Mouse (Mus musculus) heart, postnatal 25 days (tissue): ENCODE measurements around the gene Atat1. TPM values are rescaled to one million over a fixed set of nuclear protein-coding genes. Genes with fewer than 3 reads are reported as not detected.

ENCODE experiments used
- DNase-seq: peaks from one replicate; pipeline ENCODE4 v3.0.0; 2022; ENCODE audit warnings: low spot score
- intact Hi-C: fragments of 180-260 bp; cut with DNase I; formaldehyde crosslinking; loops from one replicate; pipeline ENCODE4 v1.15.1; 2025
- total RNA-seq, 2 experiments: library from RNA; stranded (reverse); gene quantifications; 2 replicates each; pipeline ENCODE4 v1.2.3; 2021

The Atat1 gene
- total RNA-seq, 2 experiments from 2014 or later, result 7.7 TPM

DNA sequence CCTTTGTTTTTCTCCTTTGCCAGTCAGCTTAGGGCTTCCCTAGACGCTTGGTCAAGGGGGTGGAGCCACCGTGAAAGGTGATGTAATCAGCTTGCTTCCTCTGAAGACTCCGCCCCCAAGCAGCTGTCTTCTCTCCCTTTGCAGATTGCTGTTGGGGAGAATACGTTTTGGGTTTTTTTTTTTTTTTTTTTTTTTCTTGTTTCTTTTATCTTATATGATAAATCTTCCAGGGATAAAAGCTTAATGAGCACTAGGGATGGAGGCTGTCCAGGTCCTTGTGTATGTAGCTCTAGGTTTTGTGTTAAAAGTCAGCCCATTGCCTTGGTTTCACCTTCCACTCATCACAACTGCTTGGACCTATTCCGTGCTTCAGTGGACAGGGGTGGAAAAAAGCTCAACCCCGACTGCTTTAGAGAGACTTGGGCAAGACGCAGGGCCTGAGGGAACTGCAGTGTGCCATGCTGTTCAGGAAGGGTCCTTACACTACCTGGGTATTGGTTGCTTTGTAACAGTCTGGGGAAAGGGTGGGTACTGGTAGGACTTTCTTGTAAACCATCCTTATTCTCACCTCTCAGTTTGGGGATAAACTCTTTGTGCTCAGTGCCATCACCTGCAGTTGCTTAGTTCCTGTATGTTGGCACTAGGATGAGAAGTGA lies 9.3 kb upstream of the Atat1 start:
- intact Hi-C loops, result loop anchor here (5.0 kb wide), 1 partner anchor 82 kb away; the partner anchor contains the start of gene Tubb5
- DNase-seq, result peak; percentile 92

DNA sequence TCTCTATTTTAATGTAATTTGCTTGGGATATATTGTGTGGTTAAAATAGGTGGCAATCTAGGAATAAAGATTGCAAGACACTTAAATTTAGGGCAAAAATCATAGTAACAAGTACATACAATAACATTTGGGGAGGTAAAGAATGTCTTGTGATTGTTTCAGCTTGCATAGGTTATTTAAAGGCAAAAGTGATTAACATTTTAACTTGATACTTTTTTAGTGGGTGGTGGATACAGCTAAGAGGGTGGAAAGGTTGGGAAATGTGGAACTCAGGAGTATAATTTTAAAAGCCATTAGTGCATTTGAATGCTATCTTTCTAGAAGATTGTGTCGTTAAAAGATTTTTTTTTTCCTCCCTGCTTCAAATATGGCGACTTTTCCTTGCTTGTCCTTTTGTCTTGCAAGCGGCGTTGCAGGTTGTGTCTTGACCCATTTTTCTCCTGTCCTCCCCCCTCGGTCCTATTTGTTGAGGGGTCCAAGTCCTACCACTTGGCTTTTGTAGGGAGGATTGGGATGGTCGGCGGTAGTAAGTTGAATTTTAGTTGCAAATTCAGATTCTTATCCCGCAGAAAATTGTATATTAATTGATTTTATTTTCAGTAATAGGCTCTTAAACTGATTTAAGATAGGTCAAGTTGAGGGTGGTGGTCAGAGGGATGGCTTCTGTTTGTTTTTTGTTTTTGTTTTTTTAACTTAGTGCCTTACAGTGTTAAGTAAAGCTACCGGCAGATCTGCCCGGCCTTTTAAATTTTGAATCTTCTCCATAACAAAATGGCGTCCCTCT lies 8.6 kb upstream of the Atat1 start:
- intact Hi-C loops, result loop anchor here (5.0 kb wide), 1 partner anchor 81 kb away; the partner anchor contains the start of gene Tubb5
- DNase-seq, result no peak

GRCm38 (mm10) chr17:35917463-35918251 lies 7.8 kb upstream of the Atat1 start:
- DNase-seq, result no peak

GRCm38 (mm10) chr17:35917143-35917462 lies 7.2 kb upstream of the Atat1 start:
- no peak for DNase-seq
- intact Hi-C loops, result loop anchor here (5.0 kb wide), 1 partner anchor 80 kb away; the partner anchor contains the start of gene Tubb5

More at GRCm38 (mm10) chr17:35917463-35918251, 7.8 kb upstream of the Atat1 start:
- intact Hi-C loops, result loop anchor here (5.0 kb wide), 1 partner anchor 80 kb away; the partner anchor contains the start of gene Tubb5

- intact Hi-C loops, result loop anchor here (5.0 kb wide), 1 partner anchor 79 kb away; the partner anchor contains the start of gene Tubb5
- DNase-seq, result peak; percentile 100
Observed at GRCm38 (mm10) chr17:35916297-35917142, 6.6 kb upstream of the Atat1 start, which contains the start of the genes Mrps18b and Ppp1r10. TSS of gene Mrps18b (minus strand) at chr17:35916389. TSS of gene Ppp1r10 (plus strand) at chr17:35916434.

DNA sequence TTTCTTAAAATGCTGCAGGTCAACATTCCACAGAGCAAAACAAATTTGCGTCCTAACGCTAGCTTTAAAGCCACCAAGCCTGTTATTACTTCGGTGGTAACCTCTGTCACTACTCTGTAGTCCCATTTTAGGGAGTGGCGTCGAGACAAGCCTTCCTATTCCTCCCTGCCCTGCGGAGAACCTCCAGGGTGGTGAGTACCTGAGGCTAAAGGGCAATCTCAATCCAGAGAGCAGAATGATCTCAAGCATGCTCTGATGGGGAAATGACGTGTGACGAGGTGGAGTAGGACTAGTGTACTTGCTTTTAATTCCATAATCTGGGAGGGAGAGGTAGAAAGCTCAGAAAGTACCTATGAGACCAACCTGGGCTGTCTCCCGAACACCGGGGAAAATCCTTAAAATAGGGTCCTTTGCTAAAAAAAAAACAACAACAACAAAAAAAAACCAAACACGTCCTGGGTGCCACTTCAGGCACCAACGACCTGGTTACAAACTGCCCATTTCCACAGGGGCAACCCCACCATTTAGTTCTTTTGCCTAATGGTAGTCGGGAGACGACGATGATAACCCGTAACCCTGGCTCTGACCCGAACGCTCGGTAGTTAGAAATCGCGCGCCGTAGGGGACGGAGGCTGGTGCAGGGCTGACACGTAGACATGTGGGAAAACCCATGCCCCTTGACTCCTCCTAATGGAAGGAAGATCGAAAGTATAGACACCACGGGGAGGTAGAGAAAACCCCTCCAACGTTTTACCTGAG lies 5.8 kb upstream of the Atat1 start:
- intact Hi-C loops, result loop anchor here (5.0 kb wide), 1 partner anchor 78 kb away; the partner anchor contains the start of gene Tubb5
- DNase-seq, result no peak

GRCm38 (mm10) chr17:35914975-35915374 lies 5.1 kb upstream of the Atat1 start:
- DNase-seq, result no peak

DNA sequence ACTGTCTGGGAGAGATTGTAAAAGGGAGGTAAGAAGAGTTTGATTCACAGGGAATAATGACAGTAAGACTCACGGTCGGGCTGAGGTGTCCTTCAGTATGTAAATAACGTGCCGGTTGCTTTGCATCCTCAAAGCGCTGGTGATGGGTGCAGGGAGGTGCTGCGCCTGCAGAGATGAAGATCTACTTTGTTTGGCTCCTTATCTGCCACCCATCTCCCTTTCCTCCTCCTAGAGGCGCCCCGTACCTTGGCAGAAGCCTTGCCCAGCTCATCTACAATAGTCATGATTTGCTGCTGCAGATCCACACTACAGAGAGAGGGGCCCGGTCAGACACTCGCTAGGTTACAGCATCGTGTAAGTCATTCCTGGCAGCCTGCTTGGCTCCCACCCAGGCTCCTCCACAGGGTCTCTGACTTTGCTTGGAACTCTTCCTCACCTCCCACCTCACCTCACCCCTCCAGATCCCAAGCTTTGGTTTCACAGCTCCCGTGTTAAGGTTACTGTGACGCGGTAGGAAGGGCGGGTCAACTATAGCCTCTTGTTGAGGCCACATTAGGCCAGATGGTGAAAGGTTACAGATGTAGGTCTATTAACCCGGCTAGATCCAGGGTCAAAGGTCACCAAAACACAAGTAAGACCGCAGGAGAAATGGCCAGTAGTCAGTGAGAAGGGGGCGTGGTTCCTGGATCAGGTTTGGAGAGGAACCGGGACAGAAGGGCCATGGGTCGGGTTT lies 523 bp downstream of the Atat1 start:
- intact Hi-C loops, result no loop called here
- no peak for DNase-seq

More at GRCm38 (mm10) chr17:35914975-35915374, 5.1 kb upstream of the Atat1 start:
- intact Hi-C loops, result loop anchor here (5.0 kb wide), 1 partner anchor 78 kb away; the partner anchor contains the start of gene Tubb5

DNA sequence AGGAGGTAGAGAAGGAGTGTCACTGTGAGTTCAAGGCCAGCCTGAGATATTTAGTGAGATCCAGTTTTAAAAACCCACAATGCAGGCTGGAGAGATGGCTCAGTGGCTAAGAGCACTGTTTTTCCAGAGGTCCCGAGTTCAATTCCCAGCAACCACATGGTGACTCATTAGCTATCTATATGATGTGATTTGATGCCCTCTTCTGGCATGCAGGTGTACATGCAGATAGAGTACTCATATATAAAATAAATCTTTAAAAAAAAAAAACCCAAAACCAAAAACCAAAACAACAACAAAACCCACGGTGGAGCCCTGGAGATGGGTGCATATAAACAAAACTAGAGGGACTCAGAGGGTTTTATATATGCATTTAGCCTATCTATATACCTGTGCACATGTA lies 2.3 kb downstream of the Atat1 start:
- intact Hi-C loops, result loop anchor here (1.0 kb wide), 1 partner anchor 27 kb away; no protein-coding TSS in a partner anchor
- DNase-seq, result no peak

DNA sequence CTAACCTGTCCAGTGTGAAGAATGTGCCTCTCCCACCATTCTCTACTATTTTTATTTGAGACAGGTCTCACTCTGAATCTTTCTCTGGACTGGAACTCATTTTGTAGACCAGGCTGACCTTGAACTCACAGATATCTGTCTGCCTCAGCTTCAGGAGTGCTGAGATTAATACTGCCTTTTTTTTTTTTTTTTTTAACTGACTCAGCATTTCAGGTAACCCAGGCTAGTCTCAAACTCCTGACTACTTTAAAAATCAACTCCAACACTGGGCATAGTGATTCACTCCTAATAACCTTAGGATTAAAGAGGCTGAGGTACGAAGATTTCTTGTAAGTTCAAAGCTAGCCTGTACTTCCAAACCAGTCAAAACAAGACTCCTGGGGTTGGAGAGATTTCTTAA lies 4.3 kb downstream of the Atat1 start:
- DNase-seq, result no peak
- intact Hi-C loops, result no loop called here

DNA sequence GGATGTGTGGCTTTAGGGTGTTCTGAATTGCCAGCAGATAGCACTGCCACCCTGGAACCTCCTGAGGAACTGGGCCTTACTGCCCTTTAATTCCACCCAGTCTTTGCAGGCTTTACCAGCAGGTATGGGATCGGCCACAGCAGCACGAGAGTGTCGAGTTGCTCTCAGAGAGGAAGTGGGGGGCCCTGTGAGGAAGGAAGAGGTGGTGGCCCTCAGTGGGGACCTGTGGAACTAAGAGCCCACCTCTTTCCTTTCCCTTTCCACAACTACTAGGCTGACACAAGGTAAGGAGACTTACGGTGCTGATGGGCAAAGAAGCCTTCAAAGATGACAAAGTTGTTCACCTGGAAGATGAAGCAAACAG lies 5.9 kb downstream of the Atat1 start:
- DNase-seq, result no peak
- intact Hi-C loops, result no loop called here

- intact Hi-C loops, result no loop called here
- DNase-seq, result no peak
Observed at GRCm38 (mm10) chr17:35903343-35903991, 6.4 kb downstream of the Atat1 start.

DNA sequence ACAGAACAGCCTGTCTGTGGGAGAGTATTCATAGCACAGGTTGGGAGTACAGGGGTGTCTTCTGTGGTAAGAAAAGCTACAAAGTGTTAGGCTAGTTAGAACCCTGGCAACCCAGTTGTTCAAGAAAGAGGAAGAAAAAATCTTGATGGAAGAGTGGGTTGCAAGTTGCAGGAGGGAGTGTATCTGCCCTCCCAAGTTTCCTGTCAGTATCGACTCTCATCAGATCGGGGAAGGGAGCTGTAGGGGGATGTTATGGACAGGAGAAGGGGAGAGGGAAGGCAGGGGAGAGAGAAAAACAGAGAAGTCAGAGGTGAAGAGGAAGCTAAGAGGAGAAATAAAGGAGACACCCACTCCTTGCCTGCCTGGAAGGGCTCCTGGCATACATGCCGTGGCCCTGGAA lies 9.2 kb downstream of the Atat1 start:
- no peak for DNase-seq
- intact Hi-C loops, result no loop called here

DNA sequence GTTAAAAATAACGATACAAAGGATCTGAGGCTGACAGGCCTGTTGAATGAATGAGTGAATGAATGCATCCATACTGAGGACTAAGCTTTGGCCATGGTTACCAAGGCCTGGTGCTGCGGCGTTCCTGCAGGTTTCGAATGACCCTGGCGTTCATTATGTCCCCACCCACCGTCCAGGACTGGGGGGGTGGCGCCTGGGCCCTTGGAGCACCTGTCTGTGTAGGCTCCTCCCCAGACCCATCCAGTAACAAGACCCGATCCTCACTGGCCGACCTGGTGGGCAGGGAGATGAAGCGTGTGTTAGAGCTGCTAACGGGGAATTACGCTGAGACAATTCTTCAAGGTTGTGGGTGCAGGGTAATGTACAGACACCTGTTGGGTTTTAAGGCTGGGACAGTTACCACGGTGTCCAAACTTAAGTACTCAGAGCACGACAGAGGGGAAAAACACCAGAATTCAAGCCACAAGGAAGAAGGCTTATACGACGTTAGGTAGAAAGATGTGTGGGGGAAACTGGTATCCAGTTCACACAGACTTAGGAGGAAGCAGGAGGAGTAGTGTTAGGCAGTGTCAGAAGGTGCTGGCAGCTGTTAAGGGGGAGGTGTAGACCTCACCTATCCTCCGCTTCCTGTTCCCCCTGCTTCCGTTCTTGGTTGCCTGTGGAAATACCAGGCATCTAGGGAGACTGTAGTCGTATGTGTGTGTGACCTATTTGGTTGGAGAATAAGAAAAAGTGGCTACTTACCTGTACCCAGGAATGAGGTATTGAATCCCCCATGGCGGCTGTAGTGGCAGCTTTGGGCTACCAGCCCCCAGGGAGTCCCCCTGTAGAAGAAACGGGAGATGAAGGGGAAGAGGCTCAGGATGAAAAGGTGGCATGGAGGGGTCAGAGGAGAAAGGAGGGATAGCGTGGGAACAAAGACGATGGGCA lies 12.0 kb downstream of the Atat1 start:
- DNase-seq, result no peak
- intact Hi-C loops, result no loop called here

GRCm38 (mm10) chr17:35896781-35897643 lies 12.9 kb downstream of the Atat1 start, which contains the start of gene 2310061I04Rik:
TSS of gene 2310061I04Rik (minus strand) at chr17:35897431.
- DNase-seq, result peak; percentile 85
- intact Hi-C loops, result no loop called here
